Mouse (Mus musculus) adrenal gland, postnatal 14 days (tissue): ENCODE results near the gene Herc3. TPM values are rescaled to one million over a fixed set of nuclear protein-coding genes. Genes with fewer than 3 reads are reported as not detected.

Experiments used
- DNase-seq: peaks from one replicate; pipeline ENCODE4 v3.0.0; 2021; ENCODE audit warnings: mixed read lengths
- total RNA-seq: library from RNA; stranded (reverse); gene quantifications from 2 replicates; pipeline ENCODE4 v1.2.3, GENCODE M21; 2021

Herc3 gene
- total RNA-seq, 1 experiment from 2014 or later, result 43.8 TPM

DNA sequence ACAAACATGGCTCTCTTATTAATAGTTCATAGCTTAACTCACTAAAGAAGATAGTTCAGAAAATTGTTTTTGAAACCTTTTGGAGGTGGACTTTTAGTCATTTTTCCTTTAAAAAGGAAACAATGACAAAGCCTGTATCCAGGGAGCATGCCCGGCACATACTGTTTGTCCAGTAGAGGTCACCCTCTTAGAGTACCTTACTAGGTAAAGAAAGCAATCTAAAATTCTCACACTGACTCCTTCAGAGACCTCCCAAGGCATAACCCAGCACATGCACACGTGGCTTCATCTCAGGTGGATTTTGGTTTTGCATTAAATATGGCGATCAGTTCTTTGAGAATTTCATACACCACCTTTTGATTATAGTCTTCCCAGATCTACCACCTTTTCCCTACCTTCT, 90.4 kb downstream of the Herc3 start:
- no peak for DNase-seq

DNA sequence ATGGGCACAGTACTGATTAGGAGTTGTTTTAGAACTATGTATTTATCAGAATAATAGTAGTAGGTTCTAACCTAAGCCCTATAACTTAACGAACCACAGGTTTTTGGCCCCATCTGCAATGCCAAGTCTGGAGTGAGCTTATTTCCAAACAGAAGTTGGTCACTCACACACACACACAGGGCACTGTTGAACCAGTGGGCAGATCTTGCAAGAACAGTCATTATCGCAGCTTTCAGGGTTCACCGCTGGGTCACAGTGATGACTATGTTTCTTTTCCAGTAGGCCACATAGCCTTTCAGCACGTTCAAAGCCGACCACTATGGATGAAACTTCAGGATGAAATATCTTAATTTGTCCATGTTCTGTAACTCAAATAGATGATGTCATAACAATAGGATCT, 91.2 kb downstream of the Herc3 start:
- no peak for DNase-seq

DNA sequence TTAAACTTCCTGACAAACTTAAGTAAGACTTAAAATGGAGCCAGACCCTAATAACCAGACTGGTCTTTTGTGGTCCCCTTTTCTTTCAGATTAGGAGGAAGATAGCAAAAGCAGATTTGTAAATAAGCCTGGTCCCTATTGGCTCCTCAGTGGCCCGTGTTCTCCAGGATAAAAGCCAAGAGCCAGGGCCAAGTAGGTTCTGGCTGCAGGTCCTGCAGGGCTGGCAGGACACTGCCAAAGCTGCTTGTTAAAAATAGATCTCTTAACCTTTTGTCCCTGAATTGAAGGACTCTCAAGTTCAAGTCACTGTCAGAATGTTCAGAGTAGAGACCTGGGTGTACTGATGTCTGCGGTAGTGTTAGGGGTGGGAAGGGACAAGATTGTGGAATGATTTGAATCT, 96.6 kb downstream of the Herc3 start:
- DNase-seq, result peak; percentile 69

DNA sequence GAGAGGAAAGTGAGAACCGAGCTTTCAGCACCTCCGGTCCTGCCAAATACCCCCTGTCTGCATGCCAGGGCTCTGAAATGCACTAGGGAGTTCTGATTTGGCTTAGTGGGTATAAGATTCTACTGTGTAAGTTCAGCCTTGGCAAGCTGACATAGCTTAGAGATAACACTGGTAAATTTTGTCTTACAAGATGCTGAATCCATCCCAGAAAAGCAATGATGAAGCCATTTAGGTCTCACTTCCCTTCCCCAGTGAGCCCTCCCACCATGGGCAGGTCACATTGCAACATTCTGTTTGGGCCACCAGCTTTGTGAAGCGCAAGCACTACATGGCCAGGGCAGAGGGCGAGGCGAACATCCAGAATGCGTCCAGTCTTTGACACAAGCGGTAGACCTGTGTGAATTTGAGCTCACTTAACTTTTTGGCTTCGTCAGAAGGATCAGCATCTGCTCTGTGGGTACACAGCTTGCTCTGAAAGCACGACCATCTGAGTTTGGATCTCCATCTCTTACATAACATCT, 98.7 kb downstream of the Herc3 start:
- peak; percentile 40 for DNase-seq

DNA sequence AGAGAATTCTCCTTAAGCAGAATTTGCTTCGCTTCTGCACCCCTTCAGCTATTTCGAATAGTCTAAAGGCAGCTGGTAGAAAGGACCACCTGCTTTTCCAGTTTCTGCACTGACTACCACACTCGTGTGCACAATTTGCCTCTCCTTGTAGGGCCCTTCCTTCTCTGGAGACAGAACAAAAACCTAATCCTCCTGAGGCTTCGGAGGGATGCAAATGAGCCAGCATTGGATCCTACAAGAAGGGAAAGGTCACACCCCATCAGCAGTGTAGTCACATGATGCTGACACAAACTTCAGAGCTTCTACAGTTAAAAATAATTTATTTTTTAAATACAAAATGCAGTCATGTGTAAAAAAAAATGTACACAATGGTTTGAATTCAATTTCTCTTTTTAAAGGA, 99.9 kb downstream of the Herc3 start:
- DNase-seq, result no peak

DNA sequence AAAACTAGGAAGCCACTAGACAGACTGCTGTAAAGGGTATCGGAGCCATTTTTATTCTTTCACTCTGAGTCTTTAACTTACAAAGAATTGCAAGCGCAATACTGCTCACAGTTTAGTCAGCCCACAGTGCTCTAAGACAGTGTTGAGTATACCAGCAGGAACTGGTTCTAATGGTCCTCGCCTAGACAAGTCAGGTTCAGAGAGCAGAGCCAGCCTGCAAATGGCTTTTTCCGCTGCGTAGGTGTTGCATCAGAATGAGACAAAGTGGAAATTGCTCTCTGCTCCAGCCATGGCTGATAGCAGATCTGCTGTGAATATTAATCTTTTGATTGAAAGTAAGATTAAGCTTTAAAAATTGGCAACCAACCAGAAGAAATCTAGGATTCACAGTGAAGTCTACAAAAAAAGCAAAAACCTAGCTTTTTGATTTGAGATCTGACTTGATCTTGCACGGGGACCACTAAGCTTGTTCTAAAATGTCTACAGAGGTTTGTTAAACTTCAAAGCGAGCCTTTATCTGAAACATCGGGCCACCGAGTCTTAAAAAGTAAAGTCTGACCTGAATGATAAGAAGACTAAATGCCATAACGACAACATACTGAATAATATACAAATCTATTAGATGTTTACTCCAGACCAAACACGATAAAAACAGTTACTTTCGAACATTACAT, 101.4 kb downstream of the Herc3 start:
- DNase-seq, result no peak

DNA sequence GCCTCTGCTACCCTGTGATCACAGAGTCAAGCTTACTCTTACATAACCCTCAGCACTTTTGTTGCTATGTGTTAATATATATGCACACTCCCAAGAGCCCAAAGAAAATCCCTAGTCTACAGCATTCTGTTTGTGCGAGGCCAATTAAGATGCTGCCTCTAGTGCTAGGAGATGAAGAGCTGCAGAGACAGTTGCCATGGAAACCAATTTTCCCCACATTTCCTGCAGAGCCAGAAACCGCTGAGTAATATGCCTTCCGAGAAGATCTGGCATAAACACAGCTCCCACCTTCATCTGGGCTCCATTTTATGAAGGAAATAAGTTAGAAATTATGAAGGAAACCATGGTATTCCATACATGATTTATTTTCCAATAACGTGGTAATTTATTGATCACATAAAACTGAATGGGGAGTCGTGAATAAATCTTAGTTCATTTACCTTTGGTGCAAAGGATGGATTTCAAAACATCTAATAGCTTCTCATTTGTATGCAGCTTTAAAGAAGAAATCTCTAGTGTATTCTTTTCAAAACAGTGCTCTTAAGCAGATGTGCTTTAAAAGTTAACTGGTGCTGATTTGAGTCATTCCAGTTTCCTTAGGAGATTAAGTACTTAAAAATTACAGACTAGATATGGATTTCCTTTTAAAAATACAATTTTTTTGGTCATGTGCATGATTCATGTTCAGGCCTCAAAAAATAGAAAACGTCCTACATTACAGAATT, 102.1 kb downstream of the Herc3 start:
- DNase-seq, result no peak

DNA sequence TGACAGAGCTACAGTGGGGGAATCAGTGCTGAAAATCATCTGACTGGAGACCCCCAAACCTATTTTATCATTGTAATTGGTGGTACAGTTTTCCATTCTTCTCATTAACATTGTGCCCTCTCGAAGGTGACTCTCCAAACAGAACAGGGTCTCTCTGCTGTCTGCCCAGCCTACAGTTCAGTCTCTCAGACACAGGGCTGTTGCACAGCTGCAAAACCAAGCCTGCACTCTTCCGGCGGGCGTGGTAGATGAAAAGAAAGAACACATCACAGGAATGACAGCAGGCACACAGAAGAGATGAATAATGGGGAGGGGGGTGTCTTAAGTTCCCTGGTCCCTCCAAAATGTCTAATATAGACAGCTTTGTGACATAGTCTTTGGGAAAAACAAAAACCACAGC, 102.9 kb downstream of the Herc3 start:
- DNase-seq, result no peak

DNA sequence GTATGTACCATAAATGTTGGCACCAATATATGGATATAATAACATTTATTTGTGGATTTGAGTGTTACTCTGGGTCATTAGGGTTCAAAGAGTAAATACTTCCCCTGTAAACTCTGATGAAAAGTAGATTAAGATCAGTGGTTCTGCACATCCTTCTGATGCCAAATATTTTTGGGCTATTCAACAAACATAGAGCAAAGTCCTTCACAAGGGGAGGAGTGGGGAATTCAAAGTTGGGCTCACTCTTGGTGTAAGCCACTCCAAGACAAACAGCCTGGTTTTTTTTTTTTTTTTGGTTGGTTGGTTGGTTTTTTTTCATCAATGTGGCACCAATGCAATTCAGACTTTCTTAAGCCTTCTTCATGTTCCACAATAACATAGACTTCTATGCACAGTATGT, 106.5 kb downstream of the Herc3 start:
- no peak for DNase-seq

DNA sequence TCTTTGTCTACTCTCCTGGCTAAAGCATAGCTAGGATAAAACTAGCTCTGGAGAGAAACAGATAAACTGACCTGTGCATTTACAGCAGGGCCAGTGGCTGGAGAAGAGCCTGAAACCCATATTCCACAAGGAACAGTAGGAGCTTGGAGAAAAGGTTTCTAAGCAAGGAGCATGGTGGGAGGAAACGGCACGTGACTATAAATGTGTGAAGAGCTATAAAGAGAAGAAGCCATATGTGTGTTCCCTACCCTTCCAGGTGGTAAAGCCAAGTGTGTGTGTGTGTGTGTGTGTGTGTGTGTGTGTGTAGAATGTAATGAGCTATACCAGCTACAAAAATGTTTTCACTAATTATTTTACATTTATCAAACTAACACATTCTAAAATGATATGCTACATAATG, 111.0 kb downstream of the Herc3 start:
- no peak for DNase-seq

DNA sequence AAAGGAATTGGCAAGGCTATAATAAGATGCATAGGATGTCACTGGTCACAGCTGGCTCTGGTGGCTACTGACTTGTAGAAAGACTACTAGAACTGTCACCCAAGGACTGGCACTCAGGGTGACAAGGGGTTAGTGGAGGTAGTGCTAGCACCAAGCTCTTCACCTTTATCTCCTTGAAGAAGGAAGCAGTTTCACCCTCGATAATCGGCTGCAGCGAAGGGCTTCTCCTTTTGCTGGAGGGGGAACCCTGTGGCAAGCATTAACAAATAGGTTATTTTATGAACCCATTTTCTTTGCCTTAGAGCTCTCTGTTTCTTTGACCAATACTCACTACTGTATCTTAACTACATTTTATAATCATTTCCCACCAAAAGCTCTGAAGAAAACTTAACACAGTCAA, 112.7 kb downstream of the Herc3 start:
- DNase-seq, result no peak

DNA sequence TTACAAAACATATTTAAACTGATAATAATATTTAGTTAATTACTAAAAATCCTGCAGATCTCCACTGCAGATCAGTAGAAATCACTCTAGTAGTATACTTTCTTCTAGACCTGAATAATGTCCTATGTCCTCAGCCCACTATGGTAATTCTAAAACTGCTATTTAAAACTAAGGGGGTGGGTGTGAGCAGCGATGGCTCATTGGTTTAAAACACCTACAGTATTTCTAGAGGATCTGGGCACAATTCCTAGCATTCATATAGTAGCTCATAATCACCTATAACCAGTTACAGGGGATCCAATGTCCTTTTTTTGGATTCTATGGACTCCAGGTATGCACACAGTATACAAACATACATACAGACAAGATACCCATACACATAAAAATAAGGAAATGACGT, 115.0 kb downstream of the Herc3 start:
- DNase-seq, result no peak

DNA sequence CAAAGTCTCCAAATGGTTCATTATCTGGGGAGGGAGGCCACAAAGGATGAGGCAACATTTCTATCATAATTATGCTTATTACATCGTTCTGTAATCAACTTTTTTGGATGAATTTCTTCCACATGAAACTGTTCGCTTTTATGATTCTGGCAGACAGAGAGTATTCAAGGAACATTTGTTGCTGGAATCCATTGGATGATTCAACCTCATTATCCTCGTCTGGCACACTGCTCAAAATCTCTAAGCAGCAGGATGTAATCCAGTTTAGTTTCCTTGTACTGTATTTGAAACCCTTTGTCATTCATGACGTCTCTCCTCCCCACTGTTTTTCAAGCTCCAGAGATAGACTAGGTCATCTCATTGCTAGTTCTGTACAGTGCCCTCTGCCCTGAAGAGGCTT, 115.6 kb downstream of the Herc3 start:
- DNase-seq, result no peak

DNA sequence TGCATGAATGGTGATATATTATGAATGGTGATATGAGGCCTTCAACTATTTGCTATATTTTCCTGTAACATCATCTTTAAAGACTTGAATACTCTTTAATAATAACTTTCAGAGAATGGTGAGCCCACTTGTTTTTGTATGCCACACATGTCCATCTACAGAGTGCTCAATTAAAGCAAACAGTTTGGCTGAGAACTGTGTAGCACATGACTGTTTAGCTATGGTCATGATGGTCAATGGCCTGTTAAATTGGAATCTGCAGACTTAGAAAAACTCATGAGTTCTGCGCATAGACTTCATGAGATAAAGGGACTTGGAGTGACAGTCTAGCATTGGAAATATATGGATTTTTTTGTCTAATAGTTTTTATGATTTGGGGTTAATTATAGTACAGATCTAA, 119.1 kb downstream of the Herc3 start:
- DNase-seq, result no peak

DNA sequence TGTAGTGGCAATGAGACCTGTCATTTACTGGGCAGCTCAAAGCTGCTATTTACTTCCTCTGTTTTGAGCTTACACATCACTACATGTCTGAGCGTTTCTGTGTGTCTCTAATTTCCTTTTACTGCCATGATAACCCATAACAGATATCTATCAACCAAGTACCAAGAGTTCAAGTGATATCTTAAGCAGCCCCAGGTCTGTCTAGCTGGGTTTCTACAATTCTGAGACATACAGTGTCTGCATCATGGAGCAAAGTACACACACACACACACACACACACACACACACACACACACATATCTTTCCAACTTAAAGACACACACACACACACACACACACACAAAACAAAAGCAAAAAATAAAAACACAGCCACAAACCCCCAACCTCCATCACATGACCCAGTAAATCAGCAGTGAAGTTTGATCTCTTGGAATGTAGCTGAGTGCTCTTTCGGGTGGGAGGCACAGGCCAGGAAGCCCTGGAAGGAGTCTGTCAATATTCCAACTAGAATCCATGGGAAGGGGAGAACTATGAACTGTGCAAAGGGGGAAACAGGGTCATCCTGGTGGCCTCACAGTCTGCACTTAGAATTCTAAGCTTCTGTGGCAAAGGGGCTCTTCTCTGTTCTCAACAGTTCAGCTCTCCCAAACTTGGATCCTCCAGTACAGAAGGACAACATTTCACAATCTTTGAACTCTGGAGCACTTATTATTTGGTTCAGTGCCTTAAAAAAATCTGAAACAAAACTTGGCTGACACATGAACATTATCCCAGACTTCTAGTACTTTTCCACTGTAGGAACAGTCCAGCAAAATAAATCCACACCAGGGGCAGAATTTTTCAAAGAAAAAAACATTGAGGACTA, 120.1 kb downstream of the Herc3 start:
- DNase-seq, result no peak

DNA sequence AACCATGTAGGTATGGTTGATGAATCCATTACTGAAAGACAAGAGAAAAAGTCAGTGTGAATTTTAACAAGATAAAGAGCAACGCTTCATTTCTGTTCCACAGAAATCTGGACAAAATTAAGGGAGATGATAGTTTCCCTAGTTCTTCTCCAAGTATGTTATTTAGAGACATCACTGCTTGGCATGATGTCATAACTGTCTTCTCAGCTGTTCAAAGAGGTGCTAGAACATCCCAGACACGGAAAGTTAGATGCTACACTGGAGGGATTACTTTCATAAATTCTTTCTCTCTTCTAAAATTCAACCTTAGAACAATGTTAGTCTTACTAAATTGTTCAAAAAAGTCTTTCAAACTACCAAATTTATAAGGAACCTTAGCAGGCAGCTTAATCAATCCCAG, 129.3 kb downstream of the Herc3 start:
- no peak for DNase-seq

DNA sequence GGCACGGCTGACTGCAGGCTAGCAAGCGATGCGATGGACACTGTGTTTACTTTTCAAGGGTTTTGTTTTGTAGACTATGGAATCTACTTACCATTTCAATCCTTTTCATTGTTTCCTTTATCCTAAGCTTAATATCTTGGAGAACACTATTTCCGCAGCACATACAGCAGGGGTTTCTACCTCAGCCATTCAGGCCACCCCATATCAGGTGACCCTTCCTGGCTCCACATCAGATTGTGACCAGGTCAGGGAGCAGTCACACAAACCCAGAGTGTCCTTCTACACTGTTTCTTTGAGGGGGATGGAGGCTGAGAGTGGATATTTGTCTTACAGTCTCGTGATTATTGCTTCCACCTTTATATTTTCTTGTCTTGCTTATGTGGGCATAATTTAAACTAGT, 131.4 kb downstream of the Herc3 start:
- no peak for DNase-seq

DNA sequence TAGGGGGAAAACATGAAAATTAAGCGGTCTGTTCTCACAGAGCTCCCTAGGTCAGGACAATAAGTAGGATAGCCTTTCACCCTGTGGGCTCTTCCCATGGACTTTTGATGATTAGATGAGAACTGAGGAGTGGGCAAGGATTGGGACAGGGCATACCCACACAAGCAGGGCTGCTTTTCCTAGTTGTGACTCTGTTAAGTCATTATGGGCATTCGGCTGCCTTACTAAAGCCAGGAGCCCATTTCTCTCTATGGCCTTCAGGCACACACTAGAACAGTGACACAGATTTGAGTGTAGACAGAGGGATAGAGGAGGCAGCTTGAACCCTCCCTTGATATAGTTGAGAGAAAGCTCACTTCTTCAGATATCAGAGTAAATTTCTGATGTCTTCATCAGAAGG, 132.8 kb downstream of the Herc3 start:
- DNase-seq, result no peak

DNA sequence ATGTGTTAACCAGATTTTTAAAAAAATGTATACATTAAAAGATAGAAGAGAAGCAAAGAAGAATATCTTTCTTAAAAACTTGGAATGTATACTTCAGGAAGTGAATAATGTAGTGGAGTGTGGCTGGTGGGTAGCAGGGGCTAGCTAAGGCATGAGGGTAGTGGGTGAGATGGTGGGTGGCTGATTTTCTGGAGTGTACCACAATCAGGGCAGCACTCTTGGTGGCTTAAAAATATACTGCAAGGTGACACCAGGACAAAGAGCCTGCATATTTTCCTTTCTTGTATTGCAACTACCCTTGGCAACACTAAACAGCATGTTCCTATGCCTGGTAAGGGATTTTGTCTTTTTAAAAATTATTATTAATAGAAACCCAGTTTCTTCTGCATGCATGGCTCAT, 133.3 kb downstream of the Herc3 start:
- DNase-seq, result no peak

DNA sequence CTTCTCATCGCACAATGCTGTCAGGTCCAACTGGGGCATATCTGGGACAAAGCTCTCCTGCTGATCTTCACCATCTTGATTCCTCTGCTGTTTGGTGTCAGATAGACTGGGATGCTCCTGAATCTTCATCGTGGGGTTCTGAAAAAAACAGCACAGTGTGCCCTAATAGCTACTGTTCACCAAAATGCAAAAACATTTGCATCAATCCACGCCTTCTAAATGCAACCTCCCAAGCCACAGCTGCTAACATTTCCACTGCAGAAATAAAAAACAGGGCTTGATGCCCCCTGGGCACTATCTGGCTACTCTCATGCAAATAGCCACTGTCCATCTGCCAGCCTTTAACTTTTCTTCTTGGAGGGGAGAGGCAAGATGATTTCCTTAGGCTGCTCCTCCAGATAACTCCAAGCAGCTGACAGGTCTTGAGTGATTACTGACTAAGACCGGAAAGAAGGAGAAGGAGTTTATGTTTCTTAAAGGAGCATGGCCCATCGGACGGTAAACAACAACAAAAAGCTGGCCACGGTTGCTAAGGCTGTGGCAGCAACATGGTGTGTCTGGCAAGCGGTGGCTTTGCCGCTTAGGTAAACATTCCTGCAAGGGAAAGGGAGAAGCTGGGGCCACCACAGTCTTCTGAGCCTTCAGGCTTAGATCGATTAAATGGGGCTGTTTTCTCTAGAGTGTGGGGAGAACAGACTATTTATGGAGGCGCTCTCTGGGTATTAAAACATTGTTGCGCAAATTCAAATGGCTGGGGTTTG, 134.0 kb downstream of the Herc3 start:
- no peak for DNase-seq

DNA sequence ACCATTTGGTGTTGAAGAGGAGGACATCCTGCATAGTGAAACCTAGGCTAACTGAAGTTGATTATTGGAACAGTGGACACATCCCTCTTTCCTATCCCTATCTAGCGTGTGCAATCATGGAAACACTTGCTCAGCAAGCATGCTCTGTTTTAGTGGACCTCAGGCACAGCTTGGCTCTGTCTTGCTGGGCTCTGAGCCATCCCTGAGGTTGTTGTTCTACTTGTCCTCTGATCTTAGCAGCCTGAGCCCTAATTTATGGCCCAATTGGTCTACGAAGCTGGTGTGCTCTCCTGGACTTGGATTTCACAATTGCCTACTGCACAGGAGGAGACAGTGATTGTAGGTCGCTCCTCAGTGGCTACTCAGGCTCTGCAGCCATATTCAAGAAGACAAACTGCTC, 137.0 kb downstream of the Herc3 start:
- peak; percentile 44 for DNase-seq
